Mouse (Mus musculus): Measurements from ENCODE around the gene Fyb2.

Gene Fyb2

DNA sequence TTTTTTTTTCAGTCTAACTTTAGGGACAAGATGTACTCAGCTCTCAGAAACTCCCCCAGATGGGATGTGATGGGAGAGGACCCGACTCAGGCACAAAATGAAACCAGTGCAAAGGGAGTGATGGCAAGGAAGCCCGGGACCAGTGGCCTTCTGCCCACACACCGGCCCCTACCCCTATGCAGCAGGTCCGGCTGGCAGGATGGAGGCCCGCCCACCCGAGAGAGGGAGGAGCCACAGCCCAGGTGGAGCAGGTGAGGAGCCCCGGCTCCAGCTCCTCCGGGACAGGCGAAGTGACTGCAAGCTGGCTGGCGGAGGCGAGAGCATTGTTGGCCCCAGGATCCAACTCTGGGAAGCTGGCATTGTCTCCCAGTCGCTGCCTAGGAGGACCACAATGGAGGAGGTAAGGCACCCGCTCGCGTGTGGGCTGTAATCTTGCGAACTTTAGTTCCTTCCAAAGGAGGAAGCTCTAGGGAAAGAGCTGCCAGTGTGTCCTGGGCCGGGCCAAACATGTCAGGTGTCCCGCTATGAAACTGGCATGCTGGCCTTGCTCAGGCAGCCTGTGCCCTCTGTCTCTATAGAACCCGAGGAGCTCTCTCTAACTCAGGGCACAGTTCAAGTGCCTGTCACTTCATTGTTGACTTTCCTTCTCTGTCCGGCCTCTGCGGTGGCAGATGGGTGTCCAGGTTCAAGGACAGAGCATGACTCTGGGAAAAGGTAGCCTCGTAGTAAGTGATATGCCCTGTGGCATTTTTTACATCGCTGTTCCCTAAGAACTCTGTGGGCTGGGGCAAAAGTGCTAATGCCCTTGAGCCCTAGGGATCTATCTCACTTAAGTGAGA is at the start of gene Fyb2:
Gene Fyb2 (plus strand): TSS at position 166 of the 839 bp plus-strand sequence.
- DNase-seq (ENCODE audit: low read depth, low spot score) = no peak

DNA sequence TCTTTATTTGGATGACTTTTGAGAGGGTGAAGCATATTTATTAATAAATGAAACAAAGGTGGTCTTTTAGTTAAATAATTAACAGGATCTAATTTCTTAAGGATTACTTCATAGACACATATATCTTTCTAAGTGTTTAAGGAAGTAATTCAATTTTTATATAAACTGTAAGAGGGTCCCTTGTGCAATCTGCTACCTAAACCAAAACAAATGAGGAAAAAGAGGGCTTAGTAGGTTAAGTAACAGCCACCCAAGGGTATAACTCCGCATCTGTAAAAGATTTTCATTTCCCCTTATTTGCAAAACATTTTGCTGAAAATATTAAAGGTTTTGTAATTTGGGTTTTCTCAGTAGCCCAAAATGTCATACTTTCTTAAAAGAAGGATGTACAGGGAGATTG is 48.9 kb upstream of the Fyb2 start:
- no peak for DNase-seq (ENCODE audit: low read depth, low spot score)

DNA sequence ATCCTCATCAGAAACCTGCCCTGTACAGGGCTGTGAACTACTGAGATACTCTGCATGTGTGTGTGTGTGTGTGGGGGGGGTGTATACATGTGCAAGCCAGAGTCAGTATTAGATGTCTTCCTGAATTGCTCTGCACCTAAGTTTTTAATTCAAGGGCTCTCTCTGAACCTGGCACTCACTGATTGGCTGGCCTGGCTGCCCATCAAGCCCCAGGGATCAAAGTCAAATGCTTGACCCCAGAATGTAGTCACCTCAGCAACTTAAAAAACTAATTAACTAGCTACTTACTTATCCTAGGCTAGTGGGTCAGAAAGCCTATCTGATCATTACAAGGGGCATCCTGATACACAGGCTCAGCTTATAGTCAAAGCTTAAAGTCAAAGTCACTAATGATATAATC is 43.7 kb upstream of the Fyb2 start:
- DNase-seq (ENCODE audit: low read depth, low spot score) = no peak

DNA sequence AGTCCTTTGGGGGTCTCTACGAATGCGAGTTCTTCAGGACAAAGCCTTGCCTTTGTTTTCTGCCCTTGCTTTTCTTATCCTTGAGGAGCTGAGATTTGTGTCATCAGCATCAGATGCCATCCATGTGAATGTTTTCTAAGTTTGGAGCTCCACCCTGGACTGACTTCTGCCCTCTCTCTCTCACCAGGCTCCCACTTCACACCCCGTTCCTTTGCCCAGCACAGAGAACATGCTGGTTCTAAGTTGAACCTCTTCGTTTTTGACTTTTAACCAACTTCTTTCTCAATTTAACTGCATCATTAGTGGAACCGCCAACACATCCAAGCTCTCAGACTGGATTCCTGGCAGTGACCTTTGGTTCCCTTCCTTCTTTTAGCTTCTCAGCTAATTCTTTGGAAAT is 43.1 kb upstream of the Fyb2 start:
- DNase-seq (ENCODE audit: low read depth, low spot score) = no peak

DNA sequence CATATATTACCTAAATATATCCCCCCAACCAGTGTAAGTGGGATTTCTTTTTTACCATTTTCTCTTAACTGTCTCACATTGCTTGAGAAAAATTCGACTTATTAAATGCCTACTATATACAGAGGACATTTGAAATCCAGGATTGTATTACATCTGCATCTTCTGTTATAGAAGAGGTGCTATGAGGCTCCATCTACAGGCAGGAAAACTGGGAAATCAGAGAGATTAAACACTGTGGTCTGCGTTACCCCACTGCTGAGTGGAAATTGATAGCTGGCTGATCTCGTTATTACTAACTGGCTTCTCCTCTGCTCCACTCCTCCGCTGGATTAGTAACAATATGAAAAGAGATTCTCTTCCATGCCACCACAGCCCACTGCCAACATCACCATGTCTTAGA is 37.4 kb upstream of the Fyb2 start:
- no peak for DNase-seq (ENCODE audit: low read depth, low spot score)

DNA sequence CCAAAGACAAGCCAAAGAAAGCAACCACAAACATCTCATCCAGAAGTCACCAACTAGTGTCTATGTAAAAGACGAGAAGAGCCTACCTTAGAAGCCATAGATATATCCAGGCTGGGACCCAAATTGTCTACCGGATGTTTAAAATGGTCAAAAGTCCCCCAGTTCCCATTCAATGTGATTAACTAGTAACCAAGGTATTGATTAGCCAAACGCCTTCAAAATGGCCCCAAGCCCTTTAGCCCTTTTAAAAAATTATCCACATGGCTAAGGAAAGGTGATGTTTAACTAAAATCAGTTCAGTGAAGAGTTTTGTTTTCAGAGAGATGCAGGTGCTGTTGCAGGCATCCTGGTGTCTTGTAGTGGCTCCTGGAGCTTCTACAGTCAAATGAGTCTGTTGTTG is 36.9 kb upstream of the Fyb2 start, which contains the start of gene C8a:
Gene C8a (minus strand): TSS at position 76 of the 400 bp plus-strand sequence.
- DNase-seq (ENCODE audit: low read depth, low spot score) = no peak

DNA sequence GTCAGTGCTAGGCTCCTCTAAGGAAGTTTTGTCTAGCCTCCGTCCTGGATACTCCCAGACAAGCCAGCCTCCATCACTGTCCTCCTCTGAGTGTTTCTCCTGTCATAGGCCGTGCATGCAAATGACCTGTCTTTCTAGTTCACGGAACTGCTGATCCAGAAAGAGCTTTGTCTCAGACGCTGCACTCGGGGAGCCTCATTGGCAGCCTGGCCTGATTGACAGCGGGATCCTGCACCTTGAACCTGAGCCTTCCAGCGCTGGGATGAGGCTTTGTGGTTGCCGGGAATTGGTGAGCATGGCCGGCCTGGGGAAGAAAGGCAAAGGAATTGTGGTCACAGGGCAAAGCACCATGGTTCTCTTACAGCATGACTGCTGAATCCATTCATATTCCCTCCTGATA is 25.8 kb upstream of the Fyb2 start:
- no peak for DNase-seq (ENCODE audit: low read depth, low spot score)

DNA sequence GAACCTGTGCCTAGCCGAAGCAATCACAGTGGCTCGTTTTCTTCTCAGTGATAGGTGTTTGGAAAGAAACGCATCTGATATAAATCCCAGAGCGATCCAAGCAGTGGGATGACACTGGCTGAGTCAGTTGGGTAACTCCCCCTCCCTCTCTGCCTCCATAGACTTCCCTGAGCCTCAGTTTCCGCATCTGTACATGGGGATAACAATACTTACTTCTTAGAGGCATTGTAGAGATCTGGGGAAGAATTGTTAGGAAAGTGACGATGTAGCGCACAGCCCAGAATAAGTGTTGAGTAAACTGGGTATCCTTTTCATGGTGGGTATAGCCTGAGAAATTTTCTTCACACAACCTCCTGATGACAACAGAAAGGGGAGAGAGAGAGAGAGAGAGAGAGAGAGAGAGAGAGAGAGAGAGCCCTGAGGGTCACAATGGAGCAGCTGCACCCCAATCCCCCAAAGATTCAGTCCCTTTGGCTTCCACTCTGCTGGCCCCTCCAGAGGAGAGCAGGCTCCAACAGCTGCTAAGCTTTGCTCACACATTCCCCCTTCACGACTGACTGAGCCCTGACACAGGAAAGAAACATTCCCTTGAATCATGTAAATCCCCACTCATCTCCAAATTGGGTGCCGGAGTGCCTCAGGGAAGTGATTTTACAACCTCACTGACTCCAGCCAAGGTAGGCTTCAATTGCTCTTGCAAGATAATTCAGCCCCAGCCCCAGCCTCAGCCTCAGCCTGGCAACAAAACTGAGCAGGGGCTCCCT is 24.6 kb upstream of the Fyb2 start:
- no peak for DNase-seq (ENCODE audit: low read depth, low spot score)

DNA sequence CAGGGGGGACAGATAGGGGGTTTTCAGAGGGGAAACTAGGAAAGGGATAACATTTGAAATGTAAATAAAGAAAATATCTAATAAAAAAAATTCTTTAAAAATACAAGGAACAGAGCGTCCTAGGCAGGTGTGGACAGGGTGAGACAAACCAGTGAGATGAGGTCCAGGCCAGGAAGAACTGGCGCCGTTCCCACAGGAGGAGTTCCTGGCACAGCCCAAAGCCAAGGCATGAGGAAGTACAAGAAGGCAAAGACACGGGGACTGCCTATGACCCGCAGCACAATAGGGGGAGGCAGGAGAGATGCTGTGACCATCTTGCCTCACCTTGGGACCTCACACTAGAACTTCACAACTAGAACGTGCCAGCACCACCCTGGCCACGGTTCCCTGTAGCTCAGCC is 21.5 kb upstream of the Fyb2 start:
- no peak for DNase-seq (ENCODE audit: low read depth, low spot score)

DNA sequence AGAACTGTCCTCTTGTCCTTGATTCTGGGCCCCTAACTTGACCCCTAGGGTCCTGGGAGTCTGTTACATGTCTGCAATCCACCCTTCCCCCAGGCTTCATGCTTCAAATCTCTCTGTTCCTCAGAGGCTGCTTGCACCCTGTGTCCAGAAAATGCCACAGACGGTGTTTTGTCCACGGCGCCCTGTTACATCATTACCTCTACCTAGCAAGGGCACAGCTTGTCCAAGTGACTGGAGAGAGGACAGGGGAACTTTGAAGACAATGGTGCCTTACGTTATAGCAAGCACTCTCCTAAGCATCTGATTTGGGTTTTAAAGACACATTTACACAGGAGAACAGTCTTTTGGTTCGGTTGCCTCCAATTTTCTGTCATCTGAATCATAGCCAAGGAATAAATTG is 19.7 kb upstream of the Fyb2 start:
- no peak for DNase-seq (ENCODE audit: low read depth, low spot score)

DNA sequence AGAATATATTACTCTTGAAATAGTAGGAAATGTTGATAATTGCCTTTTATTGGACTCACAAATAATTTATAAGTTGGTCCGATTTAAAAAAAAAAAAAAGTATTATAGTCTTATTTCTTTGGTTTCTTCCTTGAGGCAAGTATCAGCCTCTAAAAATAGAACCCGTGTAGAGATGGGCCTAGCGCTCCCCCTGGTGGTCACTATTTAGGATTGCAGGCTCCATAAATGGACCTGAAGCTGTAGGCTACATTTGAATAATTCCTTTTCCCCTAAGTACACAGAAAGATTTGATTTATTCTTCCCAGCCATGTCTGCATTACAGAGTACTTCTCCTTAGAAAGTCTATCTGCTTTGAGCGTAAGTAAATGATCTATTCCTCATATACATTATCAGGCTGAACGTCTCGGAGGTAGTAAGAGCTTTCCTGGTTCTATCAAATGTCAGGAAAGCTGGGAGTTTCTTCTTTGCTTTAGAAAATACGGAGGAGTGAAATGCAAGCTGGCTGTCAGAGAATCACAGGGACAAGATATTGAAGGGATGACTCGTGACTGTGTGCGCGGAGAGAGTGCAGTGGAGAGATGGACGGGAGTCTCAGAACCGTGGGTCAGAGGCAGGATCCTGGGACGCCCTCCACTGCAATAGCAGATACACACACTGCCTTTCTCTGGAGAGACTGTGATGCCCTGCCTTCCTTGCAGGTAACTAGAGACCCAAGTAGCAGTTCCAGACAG is 19.1 kb upstream of the Fyb2 start:
- DNase-seq (ENCODE audit: low read depth, low spot score) = peak; percentile 91

DNA sequence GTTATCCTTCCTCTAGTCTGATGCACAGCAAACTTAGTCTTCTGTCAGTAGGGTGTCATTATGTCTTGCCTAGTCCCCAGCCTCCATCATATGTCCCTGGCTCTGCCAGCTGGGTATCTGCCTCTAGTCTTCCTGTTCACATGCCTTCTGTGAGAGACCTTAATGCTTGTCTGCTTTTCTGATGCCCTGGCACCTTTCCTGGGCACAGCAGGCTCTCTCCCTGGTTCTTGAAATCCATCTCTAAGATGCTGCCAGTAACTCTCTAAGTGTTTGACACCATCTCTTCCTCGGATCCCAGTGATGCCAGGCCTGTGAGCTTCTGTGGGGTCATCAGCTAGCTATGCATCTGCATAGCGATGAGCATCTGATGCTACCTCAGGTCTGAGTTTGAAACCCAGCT is 10.4 kb upstream of the Fyb2 start:
- DNase-seq (ENCODE audit: low read depth, low spot score) = no peak

DNA sequence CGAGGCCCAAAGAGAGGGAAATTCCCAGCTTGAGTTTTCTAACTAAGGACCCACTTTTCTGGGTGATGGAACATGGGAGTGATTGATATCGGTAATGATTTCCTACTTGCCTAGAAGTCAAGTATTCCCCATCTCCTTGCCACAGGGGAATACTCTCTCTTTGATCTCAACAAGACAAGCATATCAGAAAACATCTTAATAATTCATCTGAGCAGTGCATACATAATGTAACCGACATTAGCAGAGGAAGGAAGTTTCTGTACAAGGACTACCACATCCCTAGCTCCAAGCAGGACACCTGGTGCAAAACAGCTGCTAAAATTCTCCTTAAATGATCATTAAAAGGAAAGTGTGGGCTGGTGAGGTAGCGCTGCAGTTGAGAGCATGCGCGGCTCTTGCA is 8.2 kb upstream of the Fyb2 start:
- no peak for DNase-seq (ENCODE audit: low read depth, low spot score)

DNA sequence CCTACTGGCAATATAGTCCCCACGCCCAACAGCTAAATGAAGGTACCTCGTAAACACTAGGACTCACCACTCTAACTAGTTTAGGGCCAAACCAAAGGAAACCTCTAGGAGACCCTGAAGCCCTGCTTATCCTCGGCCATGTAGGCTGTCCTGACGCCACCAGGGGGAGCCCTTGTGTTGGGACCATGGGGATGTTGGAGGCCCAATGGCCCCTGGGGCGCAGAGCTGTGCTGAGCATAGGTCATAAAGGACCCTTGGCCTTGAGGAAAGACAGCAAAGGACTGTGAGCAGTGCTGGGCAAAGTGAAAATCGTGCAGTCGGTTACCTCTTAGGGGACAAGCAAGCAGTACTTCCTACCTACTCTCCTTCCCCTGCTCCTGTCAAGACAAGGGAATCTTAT is 1.6 kb upstream of the Fyb2 start:
- peak; percentile 66 for DNase-seq (ENCODE audit: low read depth, low spot score)

DNA sequence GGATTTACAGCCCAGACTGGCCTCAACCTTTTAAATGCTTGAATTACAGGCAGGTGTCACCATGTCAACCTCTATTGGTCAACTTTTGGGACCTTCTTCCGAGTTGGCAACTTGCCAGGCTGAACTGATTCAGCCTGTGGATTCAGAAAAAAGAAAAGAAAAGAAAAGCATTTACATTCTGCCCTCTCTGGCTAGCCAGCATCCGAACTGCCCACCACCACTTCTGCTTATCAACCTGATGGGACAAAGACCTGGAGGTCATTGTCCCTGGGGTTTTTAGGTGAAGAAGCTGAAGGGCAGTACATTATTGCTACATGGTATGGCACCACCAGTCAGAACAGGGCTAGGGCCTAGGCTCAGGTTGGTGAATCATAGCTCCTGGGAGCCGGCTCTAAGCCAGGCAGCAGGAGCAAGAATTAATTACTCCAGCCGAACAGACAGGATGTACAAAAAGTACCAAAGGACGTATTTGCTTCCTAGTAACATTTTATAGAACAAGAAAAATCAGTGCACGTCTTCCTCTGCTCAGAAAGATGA is 1.5 kb downstream of the Fyb2 start:
- DNase-seq (ENCODE audit: low read depth, low spot score) = peak; percentile 31

DNA sequence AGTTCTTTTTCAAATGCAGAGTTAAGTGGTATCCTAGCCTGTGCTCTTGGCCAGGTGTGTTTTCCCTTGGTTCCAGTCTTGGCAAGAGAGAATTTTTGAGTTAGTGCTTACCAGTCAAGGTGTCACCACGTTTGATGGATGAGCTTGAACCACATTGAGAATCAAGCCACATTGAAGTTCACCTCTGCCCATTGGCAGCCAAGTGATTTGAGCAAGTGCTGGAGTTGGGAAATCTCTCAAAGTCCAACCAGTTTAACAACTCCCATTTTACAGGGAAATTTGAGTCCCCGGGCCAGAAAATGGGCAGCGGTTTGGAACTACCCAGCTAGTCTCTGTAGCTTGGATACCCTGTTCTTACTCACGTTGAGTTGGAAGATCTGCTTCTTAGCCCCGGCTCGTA is 4.8 kb downstream of the Fyb2 start:
- DNase-seq (ENCODE audit: low read depth, low spot score) = no peak

DNA sequence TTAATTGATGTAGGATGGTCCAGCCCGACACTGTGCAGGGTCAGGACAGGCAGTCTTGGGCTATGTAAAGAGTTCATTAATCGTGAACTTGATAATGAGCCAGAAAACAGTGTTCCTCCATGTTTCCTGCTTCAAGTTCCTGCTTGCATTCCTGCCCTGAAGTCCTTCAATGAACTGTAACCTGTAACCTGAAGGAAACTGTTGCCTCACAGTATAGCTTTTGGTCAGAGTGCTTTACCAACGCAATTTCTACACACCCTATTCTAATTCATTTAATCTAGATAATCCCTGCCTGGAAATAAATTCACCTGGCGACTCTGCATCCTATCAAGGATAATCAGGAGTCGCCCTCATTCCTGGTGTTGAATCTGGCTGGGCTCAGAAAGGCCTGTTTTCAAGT is 12.1 kb downstream of the Fyb2 start:
- no peak for DNase-seq (ENCODE audit: low read depth, low spot score)

DNA sequence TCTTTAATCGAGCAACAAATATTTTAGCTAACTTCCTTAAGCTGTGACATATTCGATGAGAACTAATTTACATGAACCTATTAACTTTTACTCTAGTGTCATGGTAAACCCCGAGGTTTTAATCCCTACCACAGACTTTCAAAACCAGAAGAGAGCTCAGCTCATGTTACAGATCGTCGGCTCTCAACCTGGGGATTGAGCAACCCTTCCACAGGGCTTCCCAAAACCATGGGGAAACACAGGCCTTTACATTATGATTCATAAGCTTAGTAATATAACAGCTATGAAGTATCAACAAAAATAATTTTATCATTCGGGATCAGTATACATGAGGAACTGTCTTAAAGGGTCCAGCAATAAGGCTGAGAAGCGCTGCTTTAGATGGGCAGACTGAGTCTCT is 15.9 kb downstream of the Fyb2 start:
- no peak for DNase-seq (ENCODE audit: low read depth, low spot score)

DNA sequence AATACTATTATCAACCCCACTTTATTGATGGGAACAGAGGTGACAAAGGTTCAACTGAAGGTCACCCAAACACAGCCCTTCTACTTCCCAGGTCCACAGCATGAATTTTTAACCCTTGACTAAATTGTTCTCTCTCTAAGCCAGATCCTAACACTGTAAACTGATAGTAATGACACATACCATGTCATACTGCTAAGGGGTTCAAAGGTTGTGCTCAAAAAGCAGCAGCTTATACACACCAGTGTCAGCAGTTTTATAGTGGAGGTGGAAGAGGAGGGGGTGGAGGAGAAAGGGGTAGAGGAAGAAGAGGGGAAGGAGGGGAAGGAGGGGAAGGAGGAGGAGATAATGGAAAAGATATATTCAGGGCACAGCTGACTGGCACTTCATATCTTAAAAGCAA is 20.4 kb downstream of the Fyb2 start:
- no peak for DNase-seq (ENCODE audit: low read depth, low spot score)

DNA sequence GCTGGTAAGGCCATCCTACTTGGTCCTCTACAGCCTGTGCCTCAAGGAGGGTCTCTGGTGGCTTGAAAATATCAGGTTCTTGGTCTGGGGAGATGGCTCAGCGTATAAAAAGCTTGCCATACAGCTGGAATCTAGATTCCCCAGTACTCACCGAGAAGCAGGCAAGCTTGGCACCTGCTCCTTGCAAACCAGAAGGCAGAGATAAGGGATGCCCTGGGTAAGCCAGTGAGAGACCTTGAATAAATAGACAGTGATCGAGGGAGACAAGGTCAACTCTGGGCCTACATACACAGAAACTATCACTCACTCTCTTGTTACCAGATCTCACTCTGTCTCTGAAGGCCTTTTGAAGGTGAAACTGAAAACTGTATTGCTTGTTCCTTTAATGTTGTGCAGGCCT is 21.7 kb downstream of the Fyb2 start:
- DNase-seq (ENCODE audit: low read depth, low spot score) = no peak

DNA sequence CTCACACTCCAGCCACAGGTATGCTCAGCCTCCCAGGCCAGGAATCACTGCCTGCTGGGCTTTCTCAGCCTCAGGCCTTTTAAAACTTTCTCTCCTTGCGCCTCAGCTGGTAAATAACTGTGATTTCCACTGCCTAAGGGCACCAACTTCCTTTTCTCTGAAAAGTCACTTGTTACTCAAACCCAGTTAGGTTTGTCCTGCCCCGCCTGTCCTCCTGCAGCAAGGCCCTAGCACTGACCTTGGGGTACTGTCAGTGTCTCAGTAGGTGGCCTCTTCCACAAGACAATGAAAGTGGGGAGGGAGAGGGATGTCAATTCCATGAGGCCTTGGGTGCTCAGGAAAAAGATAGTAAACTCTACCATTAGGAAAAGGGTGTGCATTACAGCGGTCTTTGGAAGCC is 22.2 kb downstream of the Fyb2 start:
- DNase-seq (ENCODE audit: low read depth, low spot score) = no peak

DNA sequence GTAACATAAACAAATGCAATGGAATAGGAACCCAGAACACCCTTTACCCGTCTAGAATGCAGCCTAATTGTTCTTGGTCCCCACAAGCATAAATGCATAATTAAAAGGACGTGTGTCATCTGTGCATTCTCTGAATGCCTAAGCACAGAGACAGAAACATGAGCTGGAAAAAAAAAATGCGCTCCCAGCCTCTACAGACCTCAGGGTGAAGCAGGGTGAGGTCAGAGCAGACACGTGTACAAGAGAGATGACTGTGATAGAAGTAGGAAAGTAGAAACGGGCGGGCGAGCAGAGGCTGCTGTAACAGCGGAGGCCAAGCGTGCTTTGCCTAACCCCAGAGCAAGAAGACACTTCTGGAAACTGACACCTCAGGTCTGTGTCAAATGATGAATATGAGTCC is 22.8 kb downstream of the Fyb2 start:
- no peak for DNase-seq (ENCODE audit: low read depth, low spot score)
